Mouse (Mus musculus): ENCODE measurements around the gene Filip1l. TPM values are rescaled to one million over a fixed set of nuclear protein-coding genes. Genes with fewer than 3 reads are reported as not detected.

Filip1l gene
- total RNA-seq, 4 experiments from 2014 or later = 44.3 to 47.8 (median 46.5) TPM

DNA sequence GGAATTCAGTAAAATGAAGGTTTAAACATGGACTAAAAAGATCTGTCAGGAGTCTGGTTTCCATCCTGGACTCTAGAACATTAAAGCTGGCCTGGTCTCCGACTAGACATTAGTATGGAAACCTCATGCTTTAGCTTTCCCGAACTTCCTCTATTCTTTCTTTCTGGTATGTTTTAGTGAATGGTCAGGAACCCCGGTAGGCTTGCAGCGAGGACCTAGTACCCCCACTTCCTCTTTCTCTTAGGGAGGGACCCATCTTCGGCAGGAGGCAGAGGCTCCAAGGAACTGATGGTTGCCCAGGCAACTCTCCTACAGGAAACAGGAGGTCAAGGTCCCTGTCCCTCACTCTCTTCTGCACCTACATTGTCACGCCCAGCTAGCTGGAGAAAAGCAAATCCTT is 43.4 kb downstream of the Filip1l start:
- no peak for DNase-seq (ENCODE audit: low spot score in 2 of 2)

DNA sequence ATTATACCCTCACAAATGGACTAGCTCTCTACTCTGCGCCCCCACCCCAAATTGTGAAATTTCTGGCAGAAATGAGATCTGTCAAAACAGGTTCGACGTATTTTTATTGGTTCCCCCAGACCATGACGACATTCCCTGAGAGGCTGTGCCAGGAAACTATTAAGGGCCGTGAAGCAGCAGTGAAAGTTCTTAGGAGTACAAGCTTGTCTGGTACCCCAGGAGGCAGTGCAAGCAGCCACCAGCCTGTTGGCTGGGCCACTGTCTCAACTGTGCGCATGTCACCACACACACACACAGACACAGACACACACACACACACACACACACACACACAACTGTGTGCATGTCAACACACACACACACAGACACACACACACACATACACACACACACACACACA is 45.0 kb downstream of the Filip1l start:
- DNase-seq (ENCODE audit: low spot score in 2 of 2) = no peak

DNA sequence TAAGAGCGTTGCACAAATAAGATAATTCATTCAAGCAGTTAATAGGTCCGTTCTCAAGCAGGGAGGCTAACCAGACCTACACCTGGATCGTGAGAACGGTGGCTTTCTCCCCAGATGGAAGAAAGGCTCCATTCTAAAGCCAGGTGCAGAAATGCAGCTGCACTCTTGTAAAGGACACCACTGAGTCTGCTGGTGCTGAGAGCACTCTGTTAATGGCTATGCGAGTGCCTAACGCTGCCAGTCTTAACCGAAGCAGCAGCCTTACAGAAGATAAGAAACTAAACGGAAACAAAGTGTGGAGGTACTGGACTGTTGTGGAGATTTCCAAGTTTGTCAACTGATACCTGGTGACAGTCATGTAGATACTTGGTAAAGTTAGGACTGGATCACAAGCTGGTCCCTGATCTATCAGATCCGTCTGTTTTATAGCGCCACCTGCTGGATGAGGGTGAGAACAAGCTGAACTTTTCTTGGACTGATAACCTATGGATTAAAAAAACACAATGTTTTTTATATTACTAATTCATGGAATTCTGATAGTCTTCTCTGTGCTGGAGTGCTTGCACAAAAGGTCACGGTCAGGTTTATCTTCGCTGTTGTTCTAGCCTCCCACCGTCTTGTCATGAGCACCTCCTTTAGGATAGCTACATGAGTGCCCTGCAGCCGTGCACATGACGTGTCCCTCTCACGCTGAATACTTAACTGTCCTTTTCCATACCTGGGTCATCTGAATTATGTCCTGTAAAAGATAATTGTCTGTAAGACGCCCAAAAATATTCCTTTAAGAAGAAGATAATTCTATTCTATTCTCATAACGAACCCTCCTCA is 45.7 kb downstream of the Filip1l start:
- peak; percentile 37 to 48 for DNase-seq (ENCODE audit: low spot score in 2 of 2)

DNA sequence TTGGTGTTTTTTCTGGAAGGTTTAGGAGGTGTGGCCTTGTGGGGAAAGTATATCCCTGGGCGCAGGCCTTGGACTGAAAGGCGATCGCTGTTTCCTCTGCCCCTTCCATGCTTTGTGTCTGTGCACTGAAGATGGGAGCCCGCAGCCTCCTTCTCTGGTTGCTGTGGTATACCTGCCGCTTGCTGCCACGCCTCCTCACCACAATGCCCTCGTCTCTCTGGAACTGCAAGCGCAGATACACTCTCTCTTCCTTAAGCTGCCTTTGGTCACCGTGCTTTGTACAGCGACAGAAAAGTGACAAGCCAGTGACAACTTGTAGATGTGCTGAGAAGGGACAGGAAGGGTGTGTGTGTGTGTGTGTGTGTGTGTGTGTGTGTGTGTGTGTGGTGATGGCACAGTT is 46.7 kb downstream of the Filip1l start:
- DNase-seq (ENCODE audit: low spot score in 2 of 2) = no peak

DNA sequence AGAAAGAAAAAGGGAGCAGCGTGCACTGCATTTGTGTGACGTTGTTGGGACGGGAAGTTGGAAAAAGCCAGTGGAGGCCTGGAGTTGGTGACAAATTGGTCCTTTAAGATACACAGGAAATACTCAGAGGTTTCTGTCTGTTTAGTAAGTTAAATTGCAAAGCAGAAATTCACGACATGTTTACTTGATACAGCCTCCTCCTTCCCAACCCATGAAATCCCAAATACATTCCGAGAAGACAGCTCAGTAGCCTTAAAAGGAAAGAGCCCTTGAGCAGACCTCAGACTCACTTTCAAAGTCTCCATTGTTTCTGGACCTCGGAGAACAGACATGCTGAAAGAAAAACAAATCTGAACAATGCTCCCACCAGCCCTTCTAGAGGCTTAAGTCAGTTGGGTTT is 48.8 kb downstream of the Filip1l start:
- DNase-seq (ENCODE audit: low spot score in 2 of 2) = no peak

DNA sequence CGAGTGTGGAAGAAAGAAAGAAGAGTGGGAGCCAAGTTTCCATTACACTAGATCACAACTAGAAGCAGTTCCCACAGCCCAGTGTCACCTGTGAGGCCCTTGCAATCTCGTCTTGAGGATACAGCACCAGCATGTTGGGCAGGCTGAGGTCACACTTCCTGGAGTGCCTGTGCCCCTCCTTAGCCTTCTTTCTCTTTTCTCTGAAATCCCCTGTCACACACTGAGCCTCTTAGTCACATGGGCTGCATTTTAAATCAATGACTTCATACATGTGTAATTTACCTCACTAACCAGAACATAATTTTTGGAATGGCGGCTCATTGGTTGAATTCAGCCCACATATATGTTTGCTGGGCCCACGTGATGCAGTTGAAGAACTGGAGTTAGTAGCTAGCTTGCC is 50.0 kb downstream of the Filip1l start:
- DNase-seq (ENCODE audit: low spot score in 2 of 2) = no peak

DNA sequence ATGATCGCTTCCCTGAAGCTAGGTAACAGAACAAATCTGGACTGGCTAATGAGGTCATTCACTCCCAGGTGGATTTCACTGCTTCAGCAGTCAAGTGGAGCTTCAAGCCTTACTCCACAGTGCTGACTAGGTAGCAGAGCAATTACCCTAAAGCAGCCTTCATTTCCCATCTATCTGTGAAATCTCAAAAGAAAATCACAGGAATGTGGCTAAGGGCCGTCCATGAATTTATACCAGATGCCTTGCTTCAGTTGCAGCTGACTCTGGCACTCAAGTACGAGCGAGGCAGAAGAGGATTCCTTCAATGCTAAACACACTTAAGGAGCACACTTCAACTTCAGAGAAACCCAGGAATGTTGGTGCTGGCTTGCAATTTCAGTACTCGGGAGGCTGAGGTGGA is 50.9 kb downstream of the Filip1l start:
- DNase-seq (ENCODE audit: low spot score in 2 of 2) = no peak

DNA sequence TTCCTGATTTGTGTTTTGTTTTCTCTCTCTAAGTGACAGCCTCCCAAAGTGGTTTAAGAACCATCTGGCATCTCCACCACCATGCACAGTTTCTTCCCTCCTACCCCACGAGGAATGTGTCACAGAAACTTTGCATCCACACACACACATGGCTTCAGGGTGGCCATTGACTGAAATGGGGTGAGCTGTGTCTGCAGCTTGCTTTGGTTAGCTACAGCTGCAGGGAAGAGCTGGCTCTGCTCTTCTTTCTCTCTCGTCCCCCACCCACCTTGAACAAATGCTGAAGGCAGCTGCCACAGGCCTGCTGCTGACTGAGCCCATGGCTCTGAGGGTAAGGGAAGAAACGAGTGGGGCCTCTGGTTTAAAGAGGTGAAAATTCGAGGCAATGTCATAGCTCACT is 59.9 kb downstream of the Filip1l start:
- DNase-seq (ENCODE audit: low spot score in 2 of 2) = no peak

DNA sequence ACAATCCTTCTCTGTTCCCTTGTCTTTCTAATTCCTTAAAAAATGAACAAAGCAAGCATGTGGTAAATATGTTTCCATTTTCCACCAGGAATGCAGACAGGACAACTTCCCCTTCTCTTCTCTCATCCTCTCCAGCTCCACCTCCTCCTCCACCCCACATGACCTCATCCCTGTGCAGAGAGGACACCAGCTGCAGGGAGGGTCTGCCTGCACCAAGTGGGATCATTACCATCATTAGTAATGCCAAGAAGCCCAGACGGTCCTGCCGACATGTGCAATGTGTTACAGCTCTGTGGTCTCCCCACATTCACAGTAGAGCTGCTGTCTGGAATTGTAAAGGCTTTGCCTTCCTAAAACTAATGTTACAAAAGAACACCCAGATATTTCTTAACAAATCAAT is 63.2 kb downstream of the Filip1l start:
- no peak for DNase-seq (ENCODE audit: low spot score in 2 of 2)

DNA sequence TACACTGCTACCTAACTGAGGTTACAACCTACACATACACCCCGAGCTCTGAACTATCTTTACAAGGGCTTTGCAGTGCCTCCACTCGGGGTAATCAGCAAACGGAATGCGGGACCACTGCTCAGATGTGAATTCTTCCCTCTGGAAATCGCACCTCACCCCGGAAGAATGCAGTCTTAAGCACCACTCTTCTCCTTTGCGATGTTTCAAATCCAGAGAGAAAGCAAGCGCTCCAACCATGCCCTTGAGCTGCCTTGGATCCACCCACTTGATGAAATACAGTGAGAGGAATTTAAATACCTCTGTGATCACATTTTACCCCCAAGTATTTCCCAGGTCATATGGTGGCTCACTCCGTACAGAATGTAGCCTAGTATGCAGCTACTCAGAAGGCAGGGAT is 64.1 kb downstream of the Filip1l start:
- DNase-seq (ENCODE audit: low spot score in 2 of 2) = no peak

DNA sequence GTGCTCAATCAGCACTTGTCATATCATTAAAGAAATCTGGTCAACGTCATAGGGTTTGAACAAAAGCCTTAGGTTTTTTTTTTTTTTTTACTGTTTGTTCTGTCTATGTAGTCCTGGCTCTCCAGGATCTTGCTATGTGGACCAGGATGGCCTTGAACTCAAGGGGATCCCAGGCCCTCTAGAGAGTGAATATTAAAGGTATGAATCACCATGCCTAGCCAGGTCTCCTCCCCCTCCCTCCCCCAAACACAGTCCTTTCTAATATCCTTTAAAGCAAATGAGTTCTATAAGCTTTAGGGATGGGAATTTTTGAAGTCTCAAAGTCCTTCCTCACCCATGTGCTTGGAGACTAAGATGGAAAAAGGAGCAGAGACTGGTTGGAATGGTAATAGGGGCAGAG is 65.1 kb downstream of the Filip1l start:
- DNase-seq (ENCODE audit: low spot score in 2 of 2) = no peak

DNA sequence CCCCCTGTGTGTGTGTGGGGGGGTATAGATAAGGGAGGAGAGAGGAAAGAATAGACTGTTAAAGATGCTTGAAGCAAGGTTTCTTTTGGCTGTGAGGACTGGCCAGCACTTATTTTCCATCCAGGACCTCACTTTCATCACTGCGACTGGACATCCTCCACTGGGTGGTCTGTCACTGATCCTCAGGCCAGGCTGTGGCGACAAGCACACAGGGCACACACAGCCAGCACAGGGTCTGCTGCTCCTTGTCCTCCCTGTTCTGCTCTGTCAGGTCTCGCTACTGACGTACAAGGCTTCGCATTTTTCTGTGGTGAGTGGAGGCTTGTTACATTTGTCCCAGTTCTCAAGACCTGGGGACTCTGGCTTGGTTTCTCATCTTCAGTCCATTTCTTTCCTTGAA is 66.4 kb downstream of the Filip1l start:
- no peak for DNase-seq (ENCODE audit: low spot score in 2 of 2)

DNA sequence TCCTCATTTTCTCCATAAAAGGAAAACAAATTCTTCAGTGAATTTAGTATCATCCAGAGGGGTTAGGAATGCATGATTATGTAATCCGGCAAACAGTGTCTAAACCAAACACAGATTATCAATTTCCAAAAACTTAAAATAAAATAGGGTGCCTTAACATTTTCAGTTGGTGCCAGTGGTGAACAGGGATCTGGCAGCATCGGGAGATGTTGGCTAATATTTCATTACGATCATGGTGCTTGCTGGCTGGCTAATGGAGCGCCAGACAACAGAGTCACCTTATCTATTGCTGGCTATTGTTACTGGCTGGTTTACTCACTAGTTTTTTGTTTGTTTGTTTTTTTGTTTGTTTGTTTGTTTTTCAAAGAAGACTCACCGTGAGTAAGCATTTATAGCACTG is 67.0 kb downstream of the Filip1l start:
- DNase-seq (ENCODE audit: low spot score in 2 of 2) = no peak

DNA sequence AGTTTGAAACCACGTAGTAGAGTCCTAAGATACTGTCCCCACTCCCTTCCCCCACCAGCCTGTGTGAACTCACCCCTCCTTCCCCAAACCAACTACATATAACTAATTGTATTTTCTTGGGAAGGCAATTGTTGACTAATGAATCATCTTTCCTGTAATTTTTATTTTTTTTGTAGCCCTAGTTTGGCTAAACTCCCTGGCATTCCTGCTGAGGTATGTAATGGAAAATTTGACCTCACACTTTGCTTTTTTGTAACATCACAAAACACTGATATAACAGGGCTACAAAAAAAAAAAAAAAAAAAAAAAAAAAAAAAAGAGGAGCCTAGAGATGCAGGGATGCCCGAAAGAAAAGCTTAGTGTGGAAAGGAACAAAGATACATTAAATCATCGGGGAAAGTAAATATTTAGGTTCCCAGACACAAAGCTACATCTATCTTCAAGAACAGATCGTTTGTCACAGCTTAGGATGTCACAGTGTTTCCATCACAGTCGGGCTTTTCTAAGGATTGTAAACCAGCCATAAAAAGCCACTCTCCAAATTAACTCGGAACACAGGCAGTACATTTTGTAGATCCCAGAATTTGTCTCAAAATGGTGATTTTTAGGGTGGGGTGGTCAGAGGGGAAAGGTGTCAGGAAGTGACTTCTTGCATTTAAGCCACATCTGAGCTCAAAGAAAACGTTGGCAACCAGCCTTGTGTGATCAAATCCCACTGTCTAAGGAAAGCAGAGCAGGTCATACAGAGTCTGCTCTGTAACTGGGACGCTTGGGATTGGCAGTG is 68.1 kb downstream of the Filip1l start:
- DNase-seq (ENCODE audit: low spot score in 2 of 2) = peak in 1 of 2 experiments; percentile 25

DNA sequence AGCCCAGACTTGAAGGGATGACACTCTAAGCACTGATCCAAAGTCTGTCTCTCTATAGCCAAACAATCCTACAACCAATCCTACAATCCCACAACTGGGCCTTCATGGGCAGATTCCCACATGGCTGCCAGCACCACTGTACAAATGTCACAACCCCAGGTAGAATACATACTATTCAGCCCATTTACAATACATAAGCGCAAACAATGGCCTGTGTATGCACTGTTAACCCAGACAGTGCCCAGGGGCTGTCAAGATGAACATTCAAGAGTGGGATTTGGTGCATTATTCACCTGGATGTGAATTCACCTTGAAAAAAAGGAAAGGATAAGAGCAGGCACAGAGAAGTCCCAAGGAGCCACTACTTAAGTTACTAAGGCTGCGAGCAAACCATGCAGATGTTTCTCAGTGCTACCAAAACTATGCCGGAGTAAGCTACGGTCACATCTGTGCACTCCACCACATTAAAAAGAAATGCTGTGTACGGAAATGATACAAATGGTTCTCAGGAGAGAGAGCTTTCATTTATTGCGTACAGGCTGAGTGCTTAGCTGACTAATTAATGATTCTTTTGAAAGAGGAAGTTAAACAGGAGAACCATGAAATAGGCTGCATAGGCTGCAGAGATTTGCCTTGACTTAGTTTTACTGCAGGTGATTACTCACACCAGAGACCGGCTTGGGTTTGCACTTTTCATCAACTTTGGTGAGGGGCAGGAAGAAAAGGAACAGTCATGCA is 69.0 kb downstream of the Filip1l start:
- DNase-seq (ENCODE audit: low spot score in 2 of 2) = no peak

DNA sequence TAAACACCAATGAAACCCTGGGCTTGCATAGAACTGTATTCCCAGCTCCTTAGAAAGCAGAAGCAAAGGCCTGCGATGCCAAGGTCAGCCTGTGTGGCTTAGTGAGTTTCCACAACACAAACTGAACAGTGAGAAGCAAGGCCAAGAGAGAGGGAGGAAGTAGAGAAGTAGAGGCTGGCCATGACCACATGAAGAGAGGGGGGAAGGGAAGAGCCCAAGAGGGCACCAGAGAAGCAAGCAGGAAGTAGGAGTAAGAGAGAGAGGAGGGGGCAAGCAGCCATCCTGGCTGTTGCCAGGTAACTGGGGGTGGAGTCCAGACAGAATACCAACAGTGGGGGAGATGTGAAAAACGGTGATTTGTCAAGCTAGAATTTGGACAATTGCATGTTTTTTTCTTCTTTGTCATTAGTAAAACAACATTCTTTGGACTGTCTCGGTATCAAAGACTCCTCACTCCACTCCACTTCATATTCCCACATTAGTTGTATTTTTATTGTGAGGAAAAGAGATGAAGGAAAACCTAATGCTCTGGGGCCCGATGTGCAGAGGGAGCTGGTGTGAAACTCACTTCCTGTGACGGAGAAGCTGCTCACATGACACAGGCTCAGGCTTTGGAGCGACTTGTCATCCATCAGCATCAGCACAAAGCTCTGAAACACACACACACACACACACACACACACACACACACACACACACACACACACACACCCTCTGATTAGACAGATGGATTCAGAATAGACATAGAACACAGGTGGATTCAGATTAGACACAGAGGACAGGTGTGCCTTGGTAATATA is 70.3 kb downstream of the Filip1l start:
- no peak for DNase-seq (ENCODE audit: low spot score in 2 of 2)

DNA sequence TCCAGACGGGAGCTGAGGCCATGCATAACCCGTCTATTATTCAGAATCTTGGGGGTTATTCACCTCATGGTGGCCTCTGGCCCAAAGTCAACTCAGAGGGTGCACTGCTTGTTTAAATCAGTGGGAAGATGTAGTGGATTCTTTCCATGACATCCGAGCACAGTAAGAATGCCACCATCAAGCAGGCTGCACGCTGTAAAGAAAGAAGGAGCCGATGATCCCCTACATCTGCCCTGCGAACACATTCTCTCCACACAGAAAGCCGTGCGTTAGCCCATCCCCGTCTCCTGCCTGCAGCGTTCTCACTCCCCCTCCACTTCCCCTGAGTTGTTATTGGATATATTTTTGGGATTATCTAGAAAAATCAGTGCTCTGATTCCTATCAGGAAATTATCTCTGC is 73.8 kb downstream of the Filip1l start:
- DNase-seq (ENCODE audit: low spot score in 2 of 2) = no peak

DNA sequence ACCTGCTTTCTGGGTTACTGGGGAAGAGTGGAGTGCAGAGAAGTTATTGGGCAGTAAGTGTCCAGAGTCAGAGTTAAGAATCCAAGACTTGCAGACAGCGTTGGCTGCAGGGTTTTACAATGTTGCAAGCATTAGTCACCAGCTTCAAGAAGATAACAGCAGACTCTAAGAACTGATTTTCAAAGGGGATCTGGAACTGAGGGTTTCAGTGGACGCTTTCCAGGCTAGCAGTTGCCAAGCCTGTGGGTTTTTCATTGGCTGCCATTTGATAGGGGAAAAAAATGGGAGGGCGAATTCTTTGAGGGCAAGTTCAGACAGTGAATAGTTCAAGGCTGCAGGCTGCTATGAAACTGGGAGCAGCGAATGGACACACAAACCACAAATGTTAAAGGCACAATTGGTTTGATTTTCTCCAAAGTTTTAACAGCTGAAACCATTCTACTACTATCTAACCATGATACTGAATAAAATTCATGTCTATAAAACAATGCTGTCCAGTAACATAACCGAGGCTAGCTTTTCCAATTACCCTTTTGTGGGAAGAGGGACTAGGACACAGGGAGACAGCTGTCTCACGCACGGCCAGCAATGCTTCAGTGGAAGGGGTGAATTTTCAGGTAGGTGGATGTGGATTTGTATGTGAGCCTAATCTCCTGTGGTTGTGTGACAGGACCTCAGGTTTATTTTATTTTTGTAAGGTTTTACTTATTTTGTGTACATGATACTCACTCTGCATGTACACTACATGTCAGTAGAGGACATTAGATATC is 74.8 kb downstream of the Filip1l start:
- peak in 1 of 2 experiments; percentile 14 for DNase-seq (ENCODE audit: low spot score in 2 of 2)

DNA sequence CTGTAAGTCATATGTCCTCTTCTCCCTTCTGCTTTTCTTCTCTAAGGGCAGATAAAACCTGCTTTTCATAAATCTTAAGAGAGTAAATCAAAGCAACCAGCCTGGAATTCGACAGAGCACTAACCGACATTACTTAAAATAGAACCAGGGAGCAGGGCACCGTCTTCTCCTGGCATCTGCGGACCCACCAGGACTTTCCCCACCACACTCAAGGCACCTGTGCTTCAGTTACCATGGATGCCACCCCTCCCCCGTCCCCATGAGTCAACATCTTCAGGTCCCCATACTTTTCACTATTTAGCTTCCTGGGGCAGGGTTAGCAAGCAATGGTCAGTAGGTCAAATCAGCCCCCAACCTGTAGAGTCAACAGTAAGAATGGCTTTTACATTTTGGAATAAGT is 76.1 kb downstream of the Filip1l start:
- DNase-seq (ENCODE audit: low spot score in 2 of 2) = no peak

DNA sequence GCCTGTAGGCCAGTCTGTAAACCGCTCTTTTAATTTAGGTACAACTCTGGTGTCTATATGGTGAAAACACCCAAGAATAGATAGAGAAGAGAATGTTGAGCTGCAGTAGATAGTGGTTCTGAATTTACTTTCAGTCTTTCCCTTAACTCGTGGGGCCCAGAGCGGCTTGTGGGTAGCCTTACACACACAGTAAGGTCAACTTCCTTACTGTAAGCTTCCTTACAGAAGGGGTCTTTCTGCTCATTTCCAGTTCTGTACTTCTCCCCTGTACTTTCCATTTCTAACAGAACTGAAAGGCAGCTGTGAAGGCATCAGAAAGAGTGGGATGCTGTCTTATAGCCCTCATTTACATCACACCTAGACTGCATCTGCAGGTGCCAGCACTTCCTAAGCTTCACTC is 78.4 kb downstream of the Filip1l start:
- DNase-seq (ENCODE audit: low spot score in 2 of 2) = no peak

DNA sequence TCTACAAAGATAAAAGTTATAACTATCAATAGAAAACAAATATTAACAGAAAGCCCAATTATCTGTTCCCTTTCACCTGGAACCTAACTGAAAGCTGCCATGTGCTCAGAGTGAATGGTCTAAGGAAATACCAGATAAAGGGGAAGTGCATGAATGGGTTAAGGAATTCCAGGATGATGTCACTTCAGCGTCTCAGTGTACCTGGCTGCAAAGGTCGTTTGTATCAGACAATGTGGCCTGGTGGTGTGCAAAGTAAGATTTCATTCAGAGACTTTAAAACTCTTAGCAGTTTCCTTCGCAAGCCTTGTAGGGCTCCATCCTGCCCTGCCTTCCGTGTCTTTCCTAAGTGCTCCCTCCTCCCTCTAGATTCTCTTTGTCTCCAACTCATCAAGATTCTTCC is 80.3 kb downstream of the Filip1l start:
- no peak for DNase-seq (ENCODE audit: low spot score in 2 of 2)
